Mouse (Mus musculus): ENCODE data around the gene Eri3. TPM values are rescaled to one million over a fixed set of nuclear protein-coding genes. Genes with fewer than 3 reads are reported as not detected.

The Eri3 gene
- polyA plus RNA-seq (2014; fragmentation: Illumina TruSeq; extraction: RNeasy Lipid Tissue Mini Kit (QIAGEN cat#74804); ENCODE audit: low read depth, low replicate concordance) = 4.9 TPM

DNA sequence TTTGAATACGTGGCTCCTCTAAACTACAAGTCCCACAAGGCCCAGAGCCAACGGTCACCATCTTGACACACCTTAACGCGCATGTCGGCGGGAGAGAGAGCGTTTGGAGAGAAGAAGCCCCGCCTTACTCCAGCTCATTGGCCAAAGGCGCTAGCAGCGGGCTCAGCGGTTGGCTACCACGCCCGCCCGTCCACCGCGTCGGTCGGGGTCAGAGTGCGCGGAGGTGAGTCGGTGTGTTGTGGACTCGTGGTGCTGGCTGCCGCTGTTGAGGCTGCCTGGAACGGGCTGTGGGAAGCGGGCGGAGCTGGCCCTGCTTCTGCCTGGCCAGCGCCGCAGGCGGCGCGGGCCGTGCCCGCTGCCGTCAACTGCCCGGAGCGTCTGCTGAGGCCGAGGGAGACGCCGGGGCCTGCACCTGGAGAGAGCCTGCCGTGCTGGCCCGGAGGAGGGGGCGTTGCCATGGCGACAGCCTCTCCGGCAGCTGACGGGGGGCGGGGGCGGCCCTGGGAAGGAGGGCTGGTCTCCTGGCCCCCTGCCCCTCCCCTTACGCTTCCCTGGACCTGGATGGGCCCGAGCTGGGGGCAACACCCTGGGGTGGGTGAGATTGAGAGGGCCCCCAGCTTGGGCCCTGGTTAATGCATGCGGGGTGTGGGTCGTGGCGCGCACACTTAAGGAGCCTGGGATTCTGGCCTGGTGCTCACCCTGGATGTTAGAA lies at the start of gene Eri3:
Eri3 (plus strand) TSS at position 226 of the 712 bp plus-strand sequence.

GRCm38 (mm10) chr4:117681931-117682461 lies 131.8 kb downstream of the Eri3 start, which contains the start of gene Dmap1:
Gene Dmap1, minus strand, starts transcription at chr4:117682273.

Other genes starting within 250 kb of the Eri3 start
- gene Rnf220, start 53.3 kb upstream of the Eri3 start, polyA plus RNA-seq (2014; fragmentation: Illumina TruSeq; extraction: RNeasy Lipid Tissue Mini Kit (QIAGEN cat#74804); ENCODE audit: low read depth, low replicate concordance) = 5.5 TPM
- gene Dmap1, start 131.9 kb downstream of the Eri3 start, polyA plus RNA-seq (2014; fragmentation: Illumina TruSeq; extraction: RNeasy Lipid Tissue Mini Kit (QIAGEN cat#74804); ENCODE audit: low read depth, low replicate concordance) = 0.57 TPM
- gene Gm12845, start 174.0 kb downstream of the Eri3 start, polyA plus RNA-seq (2014; fragmentation: Illumina TruSeq; extraction: RNeasy Lipid Tissue Mini Kit (QIAGEN cat#74804); ENCODE audit: low read depth, low replicate concordance) = not detected
- gene Klf17, start 215.3 kb downstream of the Eri3 start, polyA plus RNA-seq (2014; fragmentation: Illumina TruSeq; extraction: RNeasy Lipid Tissue Mini Kit (QIAGEN cat#74804); ENCODE audit: low read depth, low replicate concordance) = not detected